Mouse (Mus musculus) right cerebral cortex, postnatal 36 days (tissue): Measurements from ENCODE around the gene Upk1a.

Source experiments
- DNase-seq, 2 experiments: peaks; one replicate each; pipeline ENCODE4 v3.0.0; 2022; ENCODE audit warnings: low spot score in 2 of 2, mixed read lengths in 1 of 2

The Upk1a gene

GRCm38 (mm10) chr7:30572969-30573368 is 39.7 kb downstream of the Upk1a start:
- no peak for DNase-seq

DNA sequence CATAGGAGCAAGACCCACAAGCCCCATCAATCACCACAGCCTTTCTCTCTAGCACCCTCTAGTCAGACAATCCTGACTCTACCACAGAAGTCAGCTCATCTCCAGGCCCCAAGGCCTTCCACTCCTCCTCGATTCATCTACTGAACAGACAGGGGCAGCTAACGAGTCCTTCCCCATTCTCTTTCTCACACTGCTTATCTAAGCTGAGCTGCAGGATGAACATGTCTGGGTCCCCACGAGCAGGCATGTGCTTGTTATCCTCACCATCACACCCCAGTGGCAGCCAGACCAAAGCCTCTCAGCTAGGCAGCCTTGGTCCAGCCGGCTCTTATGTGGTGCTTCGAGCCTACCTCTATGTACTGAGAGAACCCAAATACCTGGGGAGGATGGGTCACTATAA is 40.3 kb downstream of the Upk1a start:
- DNase-seq = no peak

DNA sequence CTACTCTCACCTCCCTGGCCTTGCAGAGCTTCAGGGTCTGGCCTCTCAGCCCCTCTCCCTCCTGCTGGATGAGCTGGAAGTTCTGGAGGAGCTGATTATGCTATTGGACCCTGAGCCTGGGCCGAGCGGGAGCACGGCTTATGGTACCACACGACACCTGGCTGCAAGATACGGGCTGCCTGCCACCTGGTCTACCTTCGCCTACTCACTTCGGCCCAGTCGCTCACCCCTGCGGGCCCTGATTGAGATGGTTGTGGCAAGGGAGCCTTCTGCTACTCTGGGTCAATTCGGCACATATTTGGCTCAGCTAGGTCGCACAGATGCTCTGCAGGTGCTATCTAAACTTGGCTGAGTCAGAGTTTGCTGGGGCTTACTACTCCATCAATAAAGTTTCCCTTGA is 45.1 kb downstream of the Upk1a start:
- no peak for DNase-seq

DNA sequence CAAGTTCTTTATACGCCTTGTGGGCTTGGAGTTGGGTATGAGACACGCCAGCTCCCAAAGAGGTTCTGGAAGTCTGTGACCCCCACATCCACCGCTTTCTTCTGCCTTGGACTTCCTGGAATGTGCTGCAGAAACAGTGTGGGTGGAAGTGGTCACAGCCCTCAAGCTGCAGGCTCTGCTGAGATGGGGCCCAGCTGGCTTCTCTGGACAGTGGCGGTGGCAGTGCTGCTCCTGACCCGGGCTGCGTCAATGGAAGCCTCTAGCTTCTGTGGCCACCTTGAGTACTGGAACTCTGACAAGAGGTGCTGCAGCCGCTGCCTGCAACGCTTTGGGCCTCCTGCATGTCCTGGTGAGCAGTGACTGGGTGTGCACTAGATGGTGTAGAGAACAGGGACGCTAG is 46.6 kb downstream of the Upk1a start:
- DNase-seq = no peak

DNA sequence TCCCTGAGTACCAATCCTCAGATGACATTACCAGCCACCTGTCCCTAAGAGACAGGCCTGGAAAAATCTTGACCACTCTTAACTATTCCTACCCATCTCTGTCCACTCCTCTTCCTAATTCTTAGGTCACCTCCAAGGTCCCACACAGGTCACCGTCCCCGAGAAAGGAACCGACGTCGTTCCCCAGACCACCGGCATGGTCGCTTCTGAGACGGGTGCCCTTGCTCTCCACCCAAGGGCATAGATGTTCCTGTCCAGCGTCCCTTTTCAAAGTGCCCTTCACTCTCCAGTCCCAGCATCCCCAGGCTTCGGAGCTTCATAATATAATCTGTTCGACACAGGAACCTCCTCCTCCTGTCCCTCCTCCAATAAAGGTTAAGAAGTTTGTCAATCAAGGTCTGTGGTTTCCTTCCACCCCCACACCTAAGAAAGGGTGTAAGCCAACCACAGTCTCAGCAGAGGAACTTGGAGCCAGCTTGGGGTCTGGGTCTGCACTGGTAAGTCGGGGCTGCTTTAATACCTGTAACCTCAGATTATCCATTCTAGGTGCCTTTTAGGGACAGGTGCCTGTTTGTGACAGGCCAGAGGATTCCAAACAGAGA is 47.6 kb downstream of the Upk1a start, which contains the start of gene Igflr1:
Igflr1 (plus strand) TSS at position 458 of the 602 bp plus-strand sequence.
- no peak for DNase-seq

DNA sequence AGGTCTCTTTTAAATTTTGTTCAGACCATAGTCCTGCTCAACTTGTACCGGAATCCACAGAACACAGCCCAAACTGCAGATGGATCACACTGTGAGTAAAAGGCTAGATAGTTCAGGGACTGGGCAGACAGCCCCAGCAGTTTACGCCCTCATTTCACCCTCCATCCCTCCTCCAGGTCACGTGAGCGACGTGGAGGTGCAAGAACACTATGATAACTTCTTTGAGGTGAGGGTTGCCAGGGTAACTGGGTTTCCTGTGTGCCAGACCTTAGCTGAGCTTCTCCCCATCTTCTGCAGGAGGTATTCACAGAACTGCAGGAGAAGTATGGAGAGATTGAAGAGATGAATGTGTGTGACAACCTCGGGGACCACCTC is 48.8 kb downstream of the Upk1a start:
- DNase-seq = no peak

DNA sequence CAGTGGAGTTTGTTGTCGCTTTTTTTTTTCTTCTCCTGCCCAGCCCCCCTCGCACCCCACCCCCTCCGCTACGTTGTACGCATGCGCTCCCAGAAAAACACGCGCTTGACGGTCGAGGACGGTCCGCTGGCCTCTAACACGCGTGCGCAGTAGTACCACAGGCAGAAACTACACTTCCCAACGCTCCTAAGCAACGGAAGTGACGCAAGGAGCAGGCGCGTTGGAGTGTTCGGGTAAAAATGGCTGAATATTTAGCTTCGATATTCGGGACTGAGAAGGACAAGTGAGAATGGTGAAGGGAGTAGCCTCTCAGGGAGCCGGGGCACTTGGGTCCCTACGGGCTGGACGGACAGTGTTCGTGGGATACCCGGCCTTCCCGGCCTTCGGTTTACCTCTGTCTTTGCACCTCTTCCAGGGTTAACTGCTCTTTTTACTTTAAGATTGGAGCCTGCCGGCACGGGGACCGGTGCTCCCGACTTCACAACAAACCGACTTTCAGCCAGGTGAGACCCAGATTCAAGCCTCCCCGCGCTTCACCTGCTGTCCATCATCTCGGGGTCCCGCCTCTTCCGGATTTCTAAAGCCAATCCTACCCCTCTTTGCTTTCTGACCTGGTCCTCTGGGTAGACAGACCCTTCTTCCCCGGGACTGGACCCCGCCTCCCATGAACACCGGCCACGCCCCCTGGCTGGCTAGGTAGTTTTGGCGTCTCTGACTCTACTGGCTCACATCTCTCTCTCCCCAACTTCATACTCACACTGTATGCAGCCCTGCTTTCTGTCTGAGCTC is 49.3 kb downstream of the Upk1a start, which contains the start of the genes U2af1l4, Gm49396 and Psenen:
U2af1l4 (plus strand) TSS at position 185 of the 789 bp plus-strand sequence.
Gm49396 (plus strand) TSS at position 228 of the 789 bp plus-strand sequence.
Psenen (minus strand) TSS at position 511 of the 789 bp plus-strand sequence.
- DNase-seq = peak; percentile 93 to 96

DNA sequence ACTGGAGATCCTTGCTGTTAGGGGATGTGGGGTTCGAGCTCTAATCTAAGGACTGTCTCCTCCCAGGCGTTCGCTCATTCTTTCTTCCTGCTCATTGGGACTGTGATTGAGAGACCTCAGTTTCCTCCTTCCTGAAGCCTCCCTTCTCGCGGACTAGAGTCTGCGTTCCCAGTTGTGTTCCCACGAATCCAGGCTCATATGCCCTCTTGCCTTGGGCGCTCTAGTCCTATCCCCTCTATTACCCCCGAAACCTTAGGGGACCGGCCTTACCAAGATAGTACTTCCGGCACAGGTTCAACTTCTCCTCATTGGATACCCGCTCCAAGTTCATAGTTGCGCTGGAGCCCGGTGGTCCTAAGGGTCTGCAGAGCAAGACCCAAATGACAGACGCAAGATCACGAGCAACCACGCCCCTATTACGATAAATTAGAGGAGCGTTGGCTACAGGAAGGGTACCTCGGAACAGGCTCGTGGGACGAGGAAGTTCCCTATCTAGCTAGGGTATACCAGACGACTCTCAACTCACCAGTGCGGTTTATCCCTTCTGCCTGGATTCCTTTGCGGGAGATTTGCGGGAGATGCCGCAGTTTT is 50.0 kb downstream of the Upk1a start:
- no peak for DNase-seq

- no peak for DNase-seq
Observed at GRCm38 (mm10) chr7:30560296-30560695, 52.4 kb downstream of the Upk1a start.

- peak; percentile 99 for DNase-seq
Observed at GRCm38 (mm10) chr7:30559443-30559954, 53.1 kb downstream of the Upk1a start, which contains the start of gene Lin37. TSS of gene Lin37 (minus strand) at chr7:30559838.

DNA sequence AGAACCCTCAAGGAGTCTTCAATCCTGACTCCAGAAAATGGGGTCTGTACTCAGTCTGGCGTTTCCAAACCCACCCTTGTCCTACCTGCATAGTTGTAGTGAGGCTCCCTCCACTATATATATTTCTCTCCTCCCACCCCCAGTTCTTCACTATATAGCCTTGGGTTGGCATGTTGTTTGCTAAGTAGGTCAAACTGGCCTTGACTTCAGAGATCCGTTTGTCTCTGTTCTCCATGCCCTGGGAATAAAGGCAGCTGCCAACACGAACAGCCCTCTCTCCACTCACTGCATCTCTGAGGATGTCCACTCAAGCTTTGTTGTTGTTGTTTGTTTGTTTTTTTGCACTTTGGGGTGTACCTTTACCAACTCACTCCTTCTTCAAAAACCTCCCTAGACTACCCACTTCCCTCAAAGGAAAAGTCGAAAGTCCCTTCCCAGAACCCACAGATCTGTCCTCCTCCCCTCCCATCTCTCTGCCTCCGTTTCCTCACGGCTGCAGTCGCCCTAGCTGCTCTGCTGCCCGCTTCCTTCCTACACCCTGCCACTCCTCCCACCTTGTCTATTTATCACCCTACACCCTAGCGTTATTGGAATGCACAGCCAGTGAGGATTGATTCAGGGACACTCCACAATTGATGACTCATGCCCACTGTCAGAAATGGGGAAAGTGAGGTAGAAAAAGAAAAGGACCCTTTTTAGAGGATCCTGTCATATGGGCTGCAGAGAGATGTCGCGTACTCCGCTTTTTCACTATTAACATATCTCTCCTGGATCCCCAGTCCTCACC is 53.8 kb downstream of the Upk1a start:
- DNase-seq = no peak

DNA sequence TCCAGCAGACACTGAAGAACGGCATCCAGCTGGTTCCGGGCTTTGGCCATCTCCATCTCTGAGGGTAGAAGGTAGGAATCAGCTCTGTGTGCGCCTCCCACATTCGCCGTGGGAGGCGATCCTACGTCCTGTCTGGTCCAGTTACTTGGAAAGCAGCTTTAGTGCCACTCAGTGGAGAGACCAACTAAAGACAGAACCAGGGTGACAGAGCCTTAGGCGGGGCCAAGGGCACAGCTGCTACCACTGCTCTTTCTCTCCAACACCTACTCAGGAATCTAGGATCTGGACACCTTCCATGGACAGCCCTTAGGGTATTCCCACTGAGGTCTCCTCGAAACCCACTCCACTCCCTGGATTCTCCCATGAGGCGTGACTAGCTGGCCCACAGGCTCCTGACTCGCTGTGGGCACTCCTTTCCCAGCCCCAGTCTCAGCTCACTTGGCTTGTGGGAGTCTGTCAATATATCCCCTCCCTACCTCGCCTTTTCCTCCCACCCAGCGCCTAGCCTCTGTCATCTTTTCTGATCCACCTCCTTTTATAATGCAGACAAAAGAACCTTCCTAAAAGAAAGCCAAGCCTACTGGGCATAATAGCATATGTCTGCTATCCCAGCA is 54.6 kb downstream of the Upk1a start:
- no peak for DNase-seq

DNA sequence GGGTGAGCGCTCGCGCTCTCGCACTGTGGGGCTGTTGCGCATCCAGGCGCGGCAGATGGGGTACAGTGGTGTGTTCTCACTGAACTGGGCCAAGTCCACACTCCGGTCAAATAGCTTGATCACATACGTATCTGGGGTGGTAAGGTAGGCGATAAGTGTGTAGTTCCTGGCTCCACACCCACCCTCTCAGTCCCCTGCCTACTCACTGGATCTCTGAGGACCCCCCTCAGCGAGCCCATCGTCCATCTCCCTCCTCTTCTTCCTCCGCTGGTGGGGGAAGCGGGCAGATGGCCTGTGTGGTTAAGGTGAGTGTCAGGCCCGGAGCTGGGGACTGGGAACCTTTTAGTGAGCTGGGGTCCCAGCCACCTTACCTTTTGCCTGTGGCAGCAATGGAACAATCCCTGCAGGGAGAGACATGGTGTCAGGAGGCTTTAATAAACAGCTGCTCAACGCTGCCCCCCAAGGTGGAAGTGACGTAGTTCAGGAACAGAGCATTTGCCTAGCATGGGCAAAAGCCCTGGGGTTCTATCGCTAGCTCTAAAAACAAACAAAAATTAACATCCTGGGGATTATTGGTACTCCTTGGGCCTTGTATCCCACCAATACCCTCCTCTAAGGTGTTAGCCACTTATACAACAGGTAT is 55.6 kb downstream of the Upk1a start:
- DNase-seq = no peak

DNA sequence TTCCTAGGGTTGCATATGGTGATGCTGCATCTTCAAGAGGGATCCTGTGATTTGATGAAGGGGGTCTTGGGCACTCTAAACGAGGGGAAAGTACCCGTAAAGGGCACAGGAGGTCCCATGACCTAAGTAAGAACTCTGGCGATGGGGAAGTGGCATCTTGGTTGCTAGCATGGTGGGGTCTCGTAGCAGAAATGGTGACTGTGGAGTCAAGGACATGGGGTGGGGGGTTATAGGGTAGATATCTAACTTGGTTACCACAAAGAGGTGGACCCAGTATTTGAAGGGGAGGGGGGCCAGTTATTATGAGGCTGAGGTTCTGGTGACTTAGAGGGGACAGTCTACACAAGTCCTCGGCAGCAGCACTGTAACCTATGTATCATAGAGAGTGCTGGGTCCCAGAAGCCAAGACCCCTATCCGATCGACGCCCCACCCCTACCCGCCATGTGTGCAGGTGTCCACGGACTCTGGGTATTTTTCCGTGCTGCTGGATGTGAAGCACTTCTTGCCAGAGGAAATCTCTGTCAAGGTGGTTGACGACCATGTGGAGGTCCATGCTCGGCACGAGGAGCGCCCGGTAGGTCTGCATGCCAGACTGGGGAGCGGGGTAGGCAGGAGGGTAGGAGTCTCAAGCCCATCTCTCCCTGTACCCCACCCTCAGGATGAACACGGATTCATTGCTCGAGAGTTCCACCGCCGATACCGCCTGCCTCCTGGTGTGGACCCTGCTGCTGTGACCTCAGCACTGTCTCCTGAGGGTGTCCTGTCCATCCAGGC is 58.6 kb downstream of the Upk1a start:
- no peak for DNase-seq
